Mouse (Mus musculus) lung, embryonic 14.5 days (tissue): ENCODE measurements around the gene Rgl3. TPM values are rescaled to one million over a fixed set of nuclear protein-coding genes. Genes with fewer than 3 reads are reported as not detected.

ENCODE experiments used
- ATAC-seq: fragments of 200-750 bp; cut with Nextera tagmentation; 2 replicates; pipeline ENCODE4 v1.8.0; 2017; ENCODE audit warnings: mild to moderate bottlenecking, moderate TSS enrichment, moderate library complexity; ENCODE audit not compliant: insufficient read depth
- DNase-seq: peaks from one replicate; pipeline ENCODE4 v3.0.0-alpha.2; 2015
- H3K27ac ChIP-seq: fragments of 300-500 bp; sonication (generic); 2 replicates; pipeline ENCODE4 v1.5.1; 2014; ENCODE audit warnings: low read depth, mild to moderate bottlenecking, moderate library complexity
- H3K27me3 ChIP-seq: fragments of 300-500 bp; sonication (generic); 2 replicates; pipeline ENCODE4 v1.6.1; 2014; ENCODE audit warnings: low read length, control low read depth; ENCODE audit not compliant: insufficient read depth
- H3K36me3 ChIP-seq: fragments of 300-500 bp; sonication (generic); 2 replicates; pipeline ENCODE4 v1.6.1; 2014; ENCODE audit warnings: control low read depth; ENCODE audit not compliant: insufficient read depth
- H3K4me1 ChIP-seq: fragments of 300-500 bp; sonication (generic); 2 replicates; pipeline ENCODE4 v1.6.1; 2014; ENCODE audit warnings: antibody characterized with exemption, control low read depth; ENCODE audit not compliant: insufficient read depth
- H3K4me2 ChIP-seq: fragments of 300-500 bp; sonication (generic); 2 replicates; pipeline ENCODE4 v1.6.1; 2014; ENCODE audit warnings: mild to moderate bottlenecking
- H3K4me3 ChIP-seq: fragments of 300-500 bp; sonication (generic); 2 replicates; pipeline ENCODE4 v1.5.1; 2014; ENCODE audit warnings: low read depth, low read length
- H3K9ac ChIP-seq: fragments of 300-500 bp; sonication (generic); 2 replicates; pipeline ENCODE4 v1.6.1; 2014
- H3K9me3 ChIP-seq: fragments of 300-500 bp; sonication (generic); 2 replicates; pipeline ENCODE4 v1.6.1; 2016; ENCODE audit warnings: low read depth, low read length, control low read depth
- CTCF ChIP-seq: IDR thresholded peaks from 2 replicates; pipeline ENCODE4 v1.5.1; 2016; ENCODE audit warnings: antibody characterized with exemption, low read depth
- WGBS: fragments of 180-500 bp; shearing (Covaris S2); extraction: QIAGEN DNeasy Blood & Tissue Kit; methylation state at CpG from one replicate; pipeline ENCODE4 v1.1.7; 2014; 5-methylcytosine and 5-hydroxymethylcytosine counted together
- polyA plus RNA-seq: library from polyadenylated mRNA; unstranded; fragments of >200 nt; fragmentation: Nextera tagmentation; extraction: Ambion mirVana; gene quantifications from 2 replicates; pipeline ENCODE4 v1.2.1, GENCODE M21; 2014

Gene Rgl3
- polyA plus RNA-seq, 1 experiment from 2014 or later: 5.5 TPM

GRCm38 (mm10) chr9:21923490-21924098 is 65.7 kb downstream of the Rgl3 start:
- ATAC-seq: no peak
- DNase-seq: no peak
- H3K27ac ChIP-seq: peak overlapping the region; percentile 43

GRCm38 (mm10) chr9:21923036-21923435 is 66.2 kb downstream of the Rgl3 start:
- Histone ChIP-seq H3K4me3 (no peak overlapping the region), H3K27me3 (no peaks in the 10 kb centered on the region), H3K9me3 (no peaks in the 10 kb centered on the region), H3K4me2 (no peak overlapping the region), H3K9ac (no peak overlapping the region), H3K36me3 (no peaks in the 10 kb centered on the region), H3K27ac (peak overlapping the region; percentile 43; the same call in 1 of the 2 replicates), H3K4me1 (peaks cover 10% of the 10 kb centered on the region; the same call in 1 of the 2 replicates)
- no peak for DNase-seq
- no peak for TF ChIP-seq CTCF
- no peak for ATAC-seq
- 86% methylated on average over 4 of the region's 4 CpGs for WGBS

More at GRCm38 (mm10) chr9:21923490-21924098, 65.7 kb downstream of the Rgl3 start:
- Histone ChIP-seq H3K36me3 (no peaks in the 10 kb centered on the region), H3K9me3 (no peaks in the 10 kb centered on the region), H3K4me2 (no peak overlapping the region), H3K4me1 (peaks cover 10% of the 10 kb centered on the region; the same call in 1 of the 2 replicates), H3K27me3 (no peaks in the 10 kb centered on the region), H3K9ac (no peak overlapping the region), H3K4me3 (no peak overlapping the region)
- no peak for TF ChIP-seq CTCF
- WGBS: 31% methylated on average over 3 of the region's 3 CpGs

Other genes starting within 250 kb of the Rgl3 start
- gene Spc24, start 229.1 kb downstream of the Rgl3 start, polyA plus RNA-seq: 159 and 173 TPM in 2 replicates
- 16.4 TPM in 2 replicates for gene Kank2, start 190.7 kb downstream of the Rgl3 start, polyA plus RNA-seq
- 1.3 and 1.9 TPM in 2 replicates for gene Angptl8, start 153.9 kb downstream of the Rgl3 start, polyA plus RNA-seq
- 52.3 and 60.9 TPM in 2 replicates for gene Dock6, start 136.8 kb downstream of the Rgl3 start, polyA plus RNA-seq
- gene Rab3d, start 71.3 kb downstream of the Rgl3 start, polyA plus RNA-seq: 8.6 and 8.8 TPM in 2 replicates
- 2.8 and 4.9 TPM in 2 replicates for gene Ccdc159, start 62.0 kb downstream of the Rgl3 start, polyA plus RNA-seq
- 39.5 and 40.1 TPM in 2 replicates for gene Tmem205, start 61.9 kb downstream of the Rgl3 start, polyA plus RNA-seq
- gene Plppr2, start 52.4 kb downstream of the Rgl3 start, polyA plus RNA-seq: 7.7 and 10.2 TPM in 2 replicates
- gene Swsap1, start 33.7 kb downstream of the Rgl3 start, polyA plus RNA-seq: 10.2 and 12.2 TPM in 2 replicates
- 5.3 and 6.4 TPM in 2 replicates for gene Epor, start 25.9 kb downstream of the Rgl3 start, polyA plus RNA-seq
- 1.4 and 1.5 TPM in 2 replicates for gene Ccdc151, start 13.2 kb upstream of the Rgl3 start, polyA plus RNA-seq
- gene Prkcsh, start 13.4 kb upstream of the Rgl3 start, polyA plus RNA-seq: 94.4 and 107 TPM in 2 replicates
- 0.12 and 0.43 TPM in 2 replicates for gene Elavl3, start 62.6 kb upstream of the Rgl3 start, polyA plus RNA-seq
- not detected in 2 replicates for gene Gm49318, start 81.8 kb upstream of the Rgl3 start, polyA plus RNA-seq
- 10.7 and 12.4 TPM in 2 replicates for gene Zfp653, start 81.9 kb upstream of the Rgl3 start, polyA plus RNA-seq
- gene Ecsit, start 96.0 kb upstream of the Rgl3 start, polyA plus RNA-seq: 31.0 and 33.5 TPM in 2 replicates
- gene Cnn1, start 109.8 kb upstream of the Rgl3 start, polyA plus RNA-seq: 69.1 and 71.2 TPM in 2 replicates
- 196 and 212 TPM in 2 replicates for gene Elof1, start 127.7 kb upstream of the Rgl3 start, polyA plus RNA-seq
- 3.6 and 4.2 TPM in 2 replicates for gene Acp5, start 146.3 kb upstream of the Rgl3 start, polyA plus RNA-seq
- 70.8 and 73.8 TPM in 2 replicates for gene Pigyl, start 167.4 kb upstream of the Rgl3 start, polyA plus RNA-seq
- gene Zfp872, start 198.6 kb upstream of the Rgl3 start, polyA plus RNA-seq: 0.53 and 0.68 TPM in 2 replicates
- gene Zfp809, start 236.3 kb upstream of the Rgl3 start, polyA plus RNA-seq: 23.7 and 27.5 TPM in 2 replicates